Comparison of ENCODE assay signal across 13 mouse cellular contexts in genomic region chr15:87191901-87192300, GRCm38 (mm10).
DNase-seq lines count a peak whose midpoint lies in the region; ATAC-seq and TF ChIP-seq lines count a peak whose summit lies in the region.
"Had no signal": no experiment of that assay in that cellular context is flagged by ENCODE, and none has a peak within 500 bp of the region (broad histone marks: within the 10 kb centered on the region; RNA-seq: fewer than 3 reads in every experiment).

No protein-coding gene starts in this region.

- no peak overlapping the region for H3K9ac ChIP-seq in forebrain, postnatal 0 days
- no peak overlapping the region for H3K9ac ChIP-seq in forebrain, embryonic 15.5 days (replicated peaks)
- H3K9ac ChIP-seq in liver, adult 2 months (ENCODE audit: low read depth, low read length), result no peak overlapping the region
- no peak overlapping the region for H3K9ac ChIP-seq in liver, embryonic 12.5 days
- no peak overlapping the region for H3K9ac ChIP-seq in ES-E14 (ENCODE audit: insufficient read depth, low read depth, low read length, poor library complexity, severe bottlenecking)
- H3K9ac ChIP-seq in stomach, postnatal 0 days (ENCODE audit: low read length), result no peak overlapping the region

- in situ Hi-C loops in ES-E14 (cut with MboI; ENCODE audit: low sequenced_read_pairs in 2 of 2, unreplicated experiment in 2 of 2), result no loop called here

- TF ChIP-seq POLR2A in liver, adult 2 months (IDR thresholded peaks at IDR 0.05; ENCODE audit: extremely low read depth, insufficient read depth, low read length), result no peak

- H3K27me3 ChIP-seq in forebrain, postnatal 0 days (ENCODE audit: insufficient read depth, low read length), result no peaks in the 10 kb centered on the region
- no peaks in the 10 kb centered on the region for H3K27me3 ChIP-seq in forebrain, embryonic 15.5 days
- no peaks in the 10 kb centered on the region for H3K27me3 ChIP-seq in liver, adult 2 months (ENCODE audit: control insufficient read depth, insufficient read depth, low read length)
- no peaks in the 10 kb centered on the region for H3K27me3 ChIP-seq in liver, embryonic 12.5 days (replicated peaks)
- no peaks in the 10 kb centered on the region for H3K27me3 ChIP-seq in stomach, postnatal 0 days (ENCODE audit: control insufficient read depth, insufficient read depth, low read length)

- no peak for DNase-seq in forebrain, postnatal 0 days
- no peak for DNase-seq in liver, adult 2 months (ENCODE audit: extremely low read depth, low read depth, low spot score)
- DNase-seq in ES-E14 (ENCODE audit: low read depth, low spot score), result peak; percentile 20
- DNase-seq in stomach, postnatal 0 days (ENCODE audit: low spot score), result no peak
- no peak for DNase-seq in embryo, embryonic 9.5 days (ENCODE audit: extremely low spot score)
- DNase-seq: B cell, adult 2 months; cerebellum, adult 9-10 months; heart, postnatal 14 days; kidney, postnatal 14 days; thymus, postnatal 4 days had no signal

- H3K4me2 ChIP-seq in forebrain, postnatal 0 days (ENCODE audit: low read depth), result no peak overlapping the region
- H3K4me2 ChIP-seq in forebrain, embryonic 15.5 days (replicated peaks), result no peak overlapping the region
- H3K4me2 ChIP-seq in liver, embryonic 12.5 days, result no peak overlapping the region
- H3K4me2 ChIP-seq in stomach, postnatal 0 days (replicated peaks; ENCODE audit: low read depth), result no peak overlapping the region

- no peak overlapping the region for H3K27ac ChIP-seq in forebrain, postnatal 0 days (ENCODE audit: low read depth, low read length)
- no peak overlapping the region for H3K27ac ChIP-seq in forebrain, embryonic 15.5 days (replicated peaks)
- no peak overlapping the region for H3K27ac ChIP-seq in liver, adult 2 months (replicated peaks; ENCODE audit: insufficient read depth, low read depth, low read length)
- H3K27ac ChIP-seq in liver, embryonic 12.5 days, result no peak overlapping the region
- H3K27ac ChIP-seq in ES-E14 (ENCODE audit: insufficient read depth, low read depth, low read length, poor library complexity, severe bottlenecking), result no peak overlapping the region
- H3K27ac ChIP-seq in stomach, postnatal 0 days (replicated peaks), result no peak overlapping the region

- TF ChIP-seq CTCF in forebrain, postnatal 0 days (IDR thresholded peaks at IDR 0.05; ENCODE audit: low read depth), result peak; percentile 47
- peak; percentile 36; the same call in 1 of the 2 replicates for TF ChIP-seq CTCF in liver, adult 2 months (IDR thresholded peaks at IDR 0.05; ENCODE audit: low read depth, low read length)
- TF ChIP-seq CTCF in stomach, postnatal 0 days (IDR thresholded peaks at IDR 0.05; ENCODE audit: low read depth), result peak; percentile 37

- no peak for TF ChIP-seq EP300 in stomach, postnatal 0 days (optimal IDR thresholded peaks at IDR 0.05)

- 72% methylated on average over 4 of the region's 4 CpGs for WGBS in forebrain, postnatal 0 days
- 71% methylated on average over 4 of the region's 4 CpGs for WGBS in forebrain, embryonic 15.5 days
- WGBS in liver, adult 2 months, result 68% methylated on average over 4 of the region's 4 CpGs
- WGBS in liver, embryonic 12.5 days (ENCODE audit: insufficient replicate concordance), result 58% methylated on average over 4 of the region's 4 CpGs
- WGBS in stomach, postnatal 0 days, result 70% methylated on average over 4 of the region's 4 CpGs

- H3K36me3 ChIP-seq in forebrain, postnatal 0 days (ENCODE audit: insufficient read depth), result no peaks in the 10 kb centered on the region
- no peaks in the 10 kb centered on the region for H3K36me3 ChIP-seq in forebrain, embryonic 15.5 days
- no peaks in the 10 kb centered on the region for H3K36me3 ChIP-seq in liver, adult 2 months (ENCODE audit: control insufficient read depth, insufficient read depth, low read length)
- no peaks in the 10 kb centered on the region for H3K36me3 ChIP-seq in liver, embryonic 12.5 days
- H3K36me3 ChIP-seq in ES-E14 (ENCODE audit: control insufficient read depth, insufficient read depth, low read length, poor library complexity, severe bottlenecking), result no peaks in the 10 kb centered on the region
- H3K36me3 ChIP-seq in stomach, postnatal 0 days (ENCODE audit: control insufficient read depth, insufficient read depth, low read length), result no peaks in the 10 kb centered on the region

- H3K4me3 ChIP-seq in forebrain, postnatal 0 days (ENCODE audit: low read depth, low read length), result no peak overlapping the region
- H3K4me3 ChIP-seq in forebrain, embryonic 15.5 days, result no peak overlapping the region
- H3K4me3 ChIP-seq in liver, adult 2 months (ENCODE audit: insufficient read depth, low read depth, low read length), result no peak overlapping the region
- no peak overlapping the region for H3K4me3 ChIP-seq in liver, embryonic 12.5 days
- no peak overlapping the region for H3K4me3 ChIP-seq in ES-E14 (ENCODE audit: insufficient read depth in 1 of 2, low read depth in 1 of 2, low read length in 2 of 2, poor library complexity in 1 of 2, severe bottlenecking in 1 of 2)
- H3K4me3 ChIP-seq in stomach, postnatal 0 days (ENCODE audit: low read depth, low read length), result no peak overlapping the region
- H3K4me3 ChIP-seq: myocyte had no signal

- no peaks in the 10 kb centered on the region for H3K79me2 ChIP-seq in liver, adult 2 months (ENCODE audit: control insufficient read depth, insufficient read depth, low read length)

- no peaks in the 10 kb centered on the region for H3K4me1 ChIP-seq in forebrain, postnatal 0 days (ENCODE audit: insufficient read depth)
- peaks cover 4% of the 10 kb centered on the region; the same call in 1 of the 2 replicates for H3K4me1 ChIP-seq in forebrain, embryonic 15.5 days
- H3K4me1 ChIP-seq in liver, adult 2 months (ENCODE audit: control insufficient read depth, insufficient read depth, low read length), result no peaks in the 10 kb centered on the region
- no peaks in the 10 kb centered on the region for H3K4me1 ChIP-seq in liver, embryonic 12.5 days
- H3K4me1 ChIP-seq in ES-E14 (ENCODE audit: control insufficient read depth in 2 of 2, insufficient read depth in 2 of 2, low read length in 2 of 2, poor library complexity in 1 of 2), result no peaks in the 10 kb centered on the region
- no peaks in the 10 kb centered on the region for H3K4me1 ChIP-seq in stomach, postnatal 0 days (replicated peaks; ENCODE audit: control insufficient read depth, insufficient read depth)

- no peaks in the 10 kb centered on the region for H3K9me3 ChIP-seq in forebrain, postnatal 0 days (ENCODE audit: low read length)
- no peaks in the 10 kb centered on the region for H3K9me3 ChIP-seq in forebrain, embryonic 15.5 days
- H3K9me3 ChIP-seq in liver, embryonic 12.5 days (replicated peaks), result 0 out of 2 replicates have a peak, but pooled peaks cover 4% of the 10 kb centered on the region
- no peaks in the 10 kb centered on the region for H3K9me3 ChIP-seq in ES-E14 (ENCODE audit: control insufficient read depth, insufficient read depth, low read depth, low read length)
- H3K9me3 ChIP-seq in stomach, postnatal 0 days (ENCODE audit: control insufficient read depth, low read length), result no peaks in the 10 kb centered on the region

- ATAC-seq in forebrain, postnatal 0 days, result no peak
- no peak for ATAC-seq in forebrain, embryonic 15.5 days (replicated peaks)
- no peak for ATAC-seq in liver, embryonic 12.5 days
- no peak for ATAC-seq in stomach, postnatal 0 days (ENCODE audit: low FRiP score, low TSS enrichment)

TF ChIP-seq in ES-E14, 5 proteins besides CTCF, POLR2A, EP300 and RAD21:
- TF ChIP-seq ZNF384 (IDR thresholded peaks at IDR 0.05; ENCODE audit: low read depth, low read length) (no peak), HCFC1 (IDR thresholded peaks at IDR 0.05; ENCODE audit: borderline replicate concordance, insufficient read depth, low read length) (no peak), ZC3H11A (IDR thresholded peaks at IDR 0.05; ENCODE audit: borderline replicate concordance, low read depth, low read length) (no peak), MAFK (IDR thresholded peaks at IDR 0.05; ENCODE audit: insufficient read depth, low read depth, low read length) (no peak), CHD2 (IDR thresholded peaks at IDR 0.05; ENCODE audit: low read depth, low read length) (no peak)
